Mouse (Mus musculus): ENCODE results near the gene Cct7. TPM values are rescaled to one million over a fixed set of nuclear protein-coding genes. Genes with fewer than 3 reads are reported as not detected.

Gene Cct7
- 641 and 745 TPM in 2 replicates for polyA plus RNA-seq (2016; fragmentation: Nextera tagmentation; extraction: Ambion mirVana)

GRCm38 (mm10) chr6:85450697-85451663, at the start of gene Cct7:
Gene Cct7, plus strand, starts transcription at chr6:85451514.
- peak; percentile 99 for DNase-seq (ENCODE audit: low spot score)
- Histone ChIP-seq H3K27me3 (ENCODE audit: insufficient read depth, poor library complexity, severe bottlenecking) (no peaks in the 10 kb centered on the region), H3K4me3 (peak within 1 kb of the TSS; percentile 92), H3K4me1 (replicated peaks) (peaks cover 45% of the 10 kb centered on the region), H3K36me3 (peaks cover 37% of the 10 kb centered on the region), H3K9me3 (no peaks in the 10 kb centered on the region), H3K27ac (peak within 1 kb of the TSS; percentile 97)
- WGBS: 3% methylated on average over 96 of the region's 96 CpGs

DNA sequence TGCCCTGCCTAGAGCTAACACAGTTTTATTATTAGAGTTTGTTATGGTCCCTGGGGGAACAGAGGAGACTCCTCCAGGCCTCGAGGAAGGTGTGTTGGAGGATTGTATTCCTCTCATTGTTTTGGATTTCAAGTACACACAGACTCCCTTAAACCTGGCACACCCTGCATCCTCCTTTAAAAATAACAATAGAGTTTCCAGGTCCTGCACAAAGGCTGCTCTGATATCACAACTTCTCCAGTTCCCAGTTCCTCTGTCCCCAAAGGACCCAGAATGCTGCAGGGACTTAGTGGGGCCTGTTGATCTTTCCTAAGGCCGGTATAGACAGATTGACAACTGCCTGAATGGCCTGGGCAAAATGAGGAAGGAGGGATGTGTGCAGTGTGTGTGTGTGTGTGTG, 48.7 kb upstream of the Cct7 start:
- Histone ChIP-seq H3K9me3 (no peaks in the 10 kb centered on the region), H3K36me3 (no peaks in the 10 kb centered on the region), H3K4me1 (replicated peaks) (no peaks in the 10 kb centered on the region; the same call in 1 of the 2 replicates), H3K27ac (no peak overlapping the region), H3K27me3 (ENCODE audit: insufficient read depth, poor library complexity, severe bottlenecking) (peaks cover 29% of the 10 kb centered on the region), H3K4me3 (no peak overlapping the region)
- DNase-seq (ENCODE audit: low spot score): no peak
- 55% methylated on average over 2 of the region's 2 CpGs for WGBS

DNA sequence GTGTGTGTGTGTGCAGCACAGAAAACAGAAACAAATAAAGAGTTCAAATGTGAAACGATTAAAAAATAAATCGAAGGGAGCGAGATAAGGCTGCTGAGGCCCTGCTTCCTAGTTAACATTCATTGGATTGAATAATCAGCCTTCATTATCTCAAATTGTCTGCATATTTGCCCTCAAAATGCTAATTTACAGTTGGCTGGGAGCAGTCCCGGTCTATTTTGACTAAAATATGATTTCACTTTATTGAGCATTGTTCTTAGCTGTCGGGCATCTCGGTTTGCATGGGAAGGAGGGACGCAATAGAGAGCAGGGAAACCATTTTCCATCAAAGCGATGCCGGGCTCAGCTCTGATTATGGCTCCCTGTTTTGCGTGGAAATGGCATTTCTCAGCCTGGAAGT, 48.3 kb upstream of the Cct7 start:
- no peaks in the 10 kb centered on the region for H3K9me3 ChIP-seq
- H3K4me1 ChIP-seq (replicated peaks): no peaks in the 10 kb centered on the region; the same call in 1 of the 2 replicates
- 86% methylated on average over 10 of the region's 10 CpGs for WGBS
- no peak overlapping the region for H3K27ac ChIP-seq
- H3K4me3 ChIP-seq: no peak overlapping the region
- no peak for DNase-seq (ENCODE audit: low spot score)
- H3K27me3 ChIP-seq (ENCODE audit: insufficient read depth, poor library complexity, severe bottlenecking): peaks cover 33% of the 10 kb centered on the region
- no peaks in the 10 kb centered on the region for H3K36me3 ChIP-seq

DNA sequence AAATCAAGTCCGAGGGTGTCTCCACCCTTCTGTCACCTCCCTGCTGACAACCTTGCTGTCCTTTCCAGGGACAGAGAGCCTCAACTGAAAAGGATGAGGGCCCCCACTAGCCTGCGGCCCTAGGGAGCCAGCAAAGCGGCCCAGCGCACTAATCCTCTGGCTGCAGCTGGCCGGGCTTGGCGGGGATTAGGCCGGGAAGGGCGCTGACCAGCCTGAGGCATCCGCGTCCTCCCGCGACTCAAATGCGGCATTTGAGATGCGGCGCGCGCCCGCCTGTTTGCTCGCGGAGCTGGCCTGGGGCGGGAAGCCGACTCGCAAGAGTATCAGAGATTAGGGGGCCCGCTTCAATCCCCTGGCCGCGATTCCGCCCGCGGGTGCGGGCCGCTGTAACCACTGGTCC, 42.3 kb upstream of the Cct7 start:
- peak; percentile 32 for DNase-seq (ENCODE audit: low spot score)
- Histone ChIP-seq H3K27me3 (ENCODE audit: insufficient read depth, poor library complexity, severe bottlenecking) (peaks cover 64% of the 10 kb centered on the region), H3K4me1 (replicated peaks) (peaks cover 9% of the 10 kb centered on the region)

GRCm38 (mm10) chr6:85410771-85411273, 40.5 kb upstream of the Cct7 start:
- H3K27me3 ChIP-seq (ENCODE audit: insufficient read depth, poor library complexity, severe bottlenecking): peaks cover 58% of the 10 kb centered on the region
- H3K27ac ChIP-seq: no peak overlapping the region
- H3K9me3 ChIP-seq: no peaks in the 10 kb centered on the region
- no peak overlapping the region for H3K4me3 ChIP-seq
- 9% methylated on average over 13 of the region's 13 CpGs for WGBS
- H3K36me3 ChIP-seq: no peaks in the 10 kb centered on the region
- peak; percentile 81 for DNase-seq (ENCODE audit: low spot score)
- H3K4me1 ChIP-seq (replicated peaks): peaks cover 9% of the 10 kb centered on the region

More for the DNA sequence above, 42.3 kb upstream of the Cct7 start:
- Histone ChIP-seq H3K36me3 (no peaks in the 10 kb centered on the region), H3K9me3 (no peaks in the 10 kb centered on the region), H3K4me3 (peak overlapping the region; percentile 41), H3K27ac (peak overlapping the region; percentile 41; the same call in 1 of the 2 replicates)
- WGBS: 2% methylated on average over 31 of the region's 31 CpGs

DNA sequence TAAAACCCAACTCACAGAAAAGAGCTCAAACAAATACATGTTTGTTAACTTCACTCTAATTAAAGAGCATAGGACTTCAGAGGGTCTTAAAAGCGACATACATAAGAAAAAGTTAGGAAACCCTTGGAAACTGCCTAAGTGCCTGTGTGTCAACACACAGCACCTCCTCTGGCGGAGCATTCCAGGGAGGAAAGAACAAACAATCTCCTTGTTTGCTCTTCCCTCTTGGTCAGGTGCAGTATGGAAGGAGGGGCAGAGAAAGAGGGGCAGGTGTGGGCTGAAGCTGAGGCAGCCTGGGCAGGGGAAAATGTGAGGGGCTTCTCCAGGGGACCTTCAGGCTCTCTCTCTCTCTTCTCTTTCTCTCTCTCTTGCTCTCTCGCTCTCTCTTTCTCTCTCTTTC, 35.5 kb upstream of the Cct7 start:
- Histone ChIP-seq H3K27me3 (ENCODE audit: insufficient read depth, poor library complexity, severe bottlenecking) (peaks cover 7% of the 10 kb centered on the region; the same call in 1 of the 2 replicates), H3K36me3 (no peaks in the 10 kb centered on the region), H3K4me1 (replicated peaks) (no peaks in the 10 kb centered on the region), H3K27ac (no peak overlapping the region), H3K4me3 (no peak overlapping the region), H3K9me3 (no peaks in the 10 kb centered on the region)
- DNase-seq (ENCODE audit: low spot score): no peak
- WGBS: 58% methylated on average over 3 of the region's 3 CpGs

- DNase-seq (ENCODE audit: low spot score): no peak
- H3K27me3 ChIP-seq (ENCODE audit: insufficient read depth, poor library complexity, severe bottlenecking): peaks cover 28% of the 10 kb centered on the region
- 92% methylated on average over 2 of the region's 2 CpGs for WGBS
- H3K9me3 ChIP-seq: no peaks in the 10 kb centered on the region
- no peak overlapping the region for H3K4me3 ChIP-seq
- no peaks in the 10 kb centered on the region for H3K36me3 ChIP-seq
- peaks cover 10% of the 10 kb centered on the region for H3K4me1 ChIP-seq (replicated peaks)
- no peak overlapping the region for H3K27ac ChIP-seq
Observed at GRCm38 (mm10) chr6:85419150-85419549, 32.2 kb upstream of the Cct7 start.

GRCm38 (mm10) chr6:85423836-85424379, 27.4 kb upstream of the Cct7 start, which contains the start of gene Noto:
Gene Noto, plus strand, starts transcription at chr6:85423886.
- 11% methylated on average over 28 of the region's 28 CpGs for WGBS
- DNase-seq (ENCODE audit: low spot score): no peak

DNA sequence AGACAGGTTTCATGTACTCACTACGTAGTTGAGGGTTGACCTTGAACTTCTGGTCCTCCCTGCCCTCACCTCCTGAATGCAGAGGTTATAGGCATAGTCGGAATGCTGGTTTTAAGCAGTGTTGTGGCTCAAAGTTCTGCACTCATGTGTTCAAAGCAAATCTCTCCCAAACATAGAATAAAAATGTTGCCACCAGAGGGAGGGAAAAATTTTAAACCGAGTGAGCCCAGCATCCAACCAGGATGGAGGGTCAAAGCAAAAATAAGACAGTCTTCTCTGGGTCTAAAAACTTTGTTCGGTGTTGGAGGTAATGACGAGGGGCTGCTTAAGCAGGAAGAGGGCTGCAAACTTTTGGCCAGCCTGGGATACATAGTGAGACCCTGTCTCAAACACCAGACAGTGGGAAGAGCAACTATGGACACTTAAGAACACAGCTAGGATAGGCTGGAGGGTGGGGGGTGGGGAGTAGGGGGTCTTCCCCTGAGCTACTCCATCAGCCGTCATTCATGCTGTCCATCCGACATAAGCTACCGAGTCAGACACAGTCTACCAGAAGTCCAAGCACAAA, 20.0 kb upstream of the Cct7 start:
- no peak for DNase-seq (ENCODE audit: low spot score)

More at GRCm38 (mm10) chr6:85423836-85424379, 27.4 kb upstream of the Cct7 start, which contains the start of gene Noto:
- Histone ChIP-seq H3K4me3 (peak within 1 kb of the TSS; percentile 34), H3K9me3 (no peaks in the 10 kb centered on the region), H3K36me3 (no peaks in the 10 kb centered on the region), H3K4me1 (replicated peaks) (peaks cover 10% of the 10 kb centered on the region), H3K27ac (no peak within 1 kb of the TSS), H3K27me3 (ENCODE audit: insufficient read depth, poor library complexity, severe bottlenecking) (peaks cover 57% of the 10 kb centered on the region)

DNA sequence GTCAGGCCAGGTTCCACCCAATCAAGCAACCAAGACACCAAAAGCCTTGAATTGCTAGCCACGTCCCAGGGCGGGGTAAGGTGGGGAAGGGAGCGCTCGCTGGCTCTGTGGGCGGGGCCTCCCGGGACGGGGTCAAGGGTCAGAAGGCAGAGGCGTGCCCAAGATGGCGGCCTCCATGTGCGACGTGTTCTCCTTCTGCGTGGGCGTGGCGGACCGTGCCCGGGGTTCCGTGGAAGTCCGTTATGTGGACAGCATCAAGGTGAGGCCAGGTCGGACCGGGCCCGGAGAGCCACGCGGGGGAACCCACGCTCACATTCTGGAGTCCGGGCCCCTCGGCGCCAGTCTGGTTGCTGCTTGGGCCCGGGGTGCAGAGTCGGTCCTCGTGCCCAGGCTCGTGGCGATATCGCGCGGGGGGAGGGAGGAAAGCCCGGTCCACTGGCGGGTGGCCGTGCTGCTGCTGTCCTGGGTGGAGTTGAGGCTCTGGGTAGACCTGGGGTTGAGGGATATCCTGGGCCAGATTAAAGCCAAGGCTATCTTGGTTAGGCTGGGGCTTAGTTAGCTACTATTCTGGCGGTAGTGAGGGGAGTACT, 19.4 kb upstream of the Cct7 start, which contains the start of gene Smyd5:
Gene Smyd5 (plus strand): TSS at position 148 of the 590 bp plus-strand sequence.
- Histone ChIP-seq H3K27ac (peak within 1 kb of the TSS; percentile 90), H3K4me3 (peak within 1 kb of the TSS; percentile 91), H3K9me3 (no peaks in the 10 kb centered on the region), H3K36me3 (no peaks in the 10 kb centered on the region), H3K4me1 (replicated peaks) (peaks cover 22% of the 10 kb centered on the region), H3K27me3 (ENCODE audit: insufficient read depth, poor library complexity, severe bottlenecking) (peaks cover 11% of the 10 kb centered on the region)
- DNase-seq (ENCODE audit: low spot score): peak; percentile 89
- WGBS: 0% methylated on average over 39 of the region's 39 CpGs

More for the DNA sequence above, 20.0 kb upstream of the Cct7 start:
- Histone ChIP-seq H3K27ac (peak overlapping the region; percentile 90), H3K4me3 (peak overlapping the region; percentile 91), H3K4me1 (replicated peaks) (peaks cover 22% of the 10 kb centered on the region), H3K27me3 (ENCODE audit: insufficient read depth, poor library complexity, severe bottlenecking) (peaks cover 15% of the 10 kb centered on the region), H3K36me3 (no peaks in the 10 kb centered on the region), H3K9me3 (no peaks in the 10 kb centered on the region)
- WGBS: 49% methylated on average over 8 of the region's 8 CpGs

DNA sequence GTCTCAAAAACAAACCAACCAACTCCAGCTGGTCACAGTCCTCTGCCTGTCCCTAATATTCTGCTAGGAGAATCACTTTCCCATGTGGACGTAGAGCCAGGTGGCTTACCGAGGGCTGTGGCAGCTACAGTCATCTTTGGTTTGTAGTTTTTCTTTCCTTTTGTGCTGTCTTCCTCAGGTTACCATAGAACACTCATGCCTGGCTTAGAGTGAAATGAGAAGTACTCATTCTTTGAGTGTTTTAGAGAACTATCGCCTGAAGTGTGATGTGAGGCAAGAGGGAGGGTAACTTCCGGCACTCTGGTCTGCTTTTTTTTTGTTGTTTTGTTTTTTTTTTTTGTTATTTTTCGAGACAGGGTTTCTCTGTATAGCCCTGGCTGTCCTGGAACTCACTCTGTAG, 17.4 kb upstream of the Cct7 start:
- Histone ChIP-seq H3K36me3 (peaks cover 12% of the 10 kb centered on the region), H3K27me3 (ENCODE audit: insufficient read depth, poor library complexity, severe bottlenecking) (no peaks in the 10 kb centered on the region), H3K4me3 (no peak overlapping the region), H3K4me1 (replicated peaks) (peaks cover 22% of the 10 kb centered on the region), H3K9me3 (no peaks in the 10 kb centered on the region), H3K27ac (no peak overlapping the region)
- WGBS: 83% methylated on average over 5 of the region's 5 CpGs
- DNase-seq (ENCODE audit: low spot score): no peak

- H3K36me3 ChIP-seq: peaks cover 35% of the 10 kb centered on the region
- WGBS: 88% methylated on average over 1 of the region's 1 CpGs
- H3K27ac ChIP-seq: no peak overlapping the region
- H3K4me1 ChIP-seq (replicated peaks): peaks cover 22% of the 10 kb centered on the region
- no peak overlapping the region for H3K4me3 ChIP-seq
- H3K27me3 ChIP-seq (ENCODE audit: insufficient read depth, poor library complexity, severe bottlenecking): no peaks in the 10 kb centered on the region
- no peak for DNase-seq (ENCODE audit: low spot score)
- H3K9me3 ChIP-seq: no peaks in the 10 kb centered on the region
Observed at GRCm38 (mm10) chr6:85436204-85436603, 15.1 kb upstream of the Cct7 start.
